Mouse (Mus musculus) G1E (cell line): ENCODE results near the gene Gpr149. TPM values are rescaled to one million over a fixed set of nuclear protein-coding genes. Genes with fewer than 3 reads are reported as not detected.

Experiments
- ATAC-seq: 2 replicates; pipeline ENCODE4 v1.8.0; 2016; ENCODE audit warnings: mild to moderate bottlenecking; ENCODE audit not compliant: insufficient number of reproducible peaks, poor library complexity, low FRiP score, severe bottlenecking; ENCODE audit errors: extremely low read depth
- DNase-seq: peaks from one replicate; pipeline ENCODE4 v3.0.0; 2012; ENCODE audit warnings: low spot score
- H3K27me3 ChIP-seq: 2 replicates; pipeline ENCODE4 v1.6.1; 2012; ENCODE audit warnings: mild to moderate bottlenecking, low read length, inconsistent platforms; ENCODE audit not compliant: insufficient read depth
- H3K36me3 ChIP-seq: replicated peaks from 2 replicates; pipeline ENCODE3; 2012; ENCODE audit warnings: mild to moderate bottlenecking, inconsistent platforms
- H3K4me1 ChIP-seq: 2 replicates; pipeline ENCODE4 v1.6.1; 2012; ENCODE audit warnings: low read depth, low read length, inconsistent platforms, mixed read lengths; ENCODE audit not compliant: insufficient read depth
- H3K4me3 ChIP-seq: 2 replicates; pipeline ENCODE4 v1.5.1; 2012; ENCODE audit warnings: low read depth, mild to moderate bottlenecking, inconsistent platforms, low read length, moderate library complexity, mixed read lengths
- H3K9me3 ChIP-seq: replicated peaks from 2 replicates; pipeline ENCODE4 v1.6.1; 2012; ENCODE audit warnings: inconsistent platforms
- CTCF ChIP-seq: IDR thresholded peaks from 2 replicates; pipeline ENCODE4 v1.5.1; 2012; ENCODE audit warnings: low read depth, low read length, inconsistent platforms, mixed read lengths
- GATA1 ChIP-seq: IDR thresholded peaks from 2 replicates; pipeline ENCODE4 v1.6.1; 2012; ENCODE audit warnings: borderline replicate concordance, low read length, inconsistent platforms, mixed read lengths
- GATA2 ChIP-seq: IDR thresholded peaks from 2 replicates; pipeline ENCODE4 v1.6.1; 2012; ENCODE audit warnings: low read depth, low read length, inconsistent platforms, borderline replicate concordance
- POLR2AphosphoS5 ChIP-seq: IDR thresholded peaks from 2 replicates; pipeline ENCODE4 v1.6.1; 2012; ENCODE audit warnings: low read depth, low read length, inconsistent platforms; ENCODE audit not compliant: insufficient replicate concordance
- TAL1 ChIP-seq: conservative IDR thresholded peaks from 2 replicates; pipeline ENCODE4 v1.6.1; 2012; ENCODE audit warnings: low read depth, low read length, inconsistent platforms, mixed read lengths
- polyA plus RNA-seq: library from polyadenylated mRNA; stranded (reverse); fragments of >175 nt; gene quantifications from 2 replicates; pipeline ENCODE4 v1.2.3, GENCODE M21; 2012
- total RNA-seq, 2 experiments: library from RNA; stranded (forward) in 1 of 2; stranded (reverse) in 1 of 2; fragments of 200-1000 nt in 1 of 2; fragments of >200 nt in 1 of 2; fragmentation: Nextera tagmentation in 1 of 2; gene quantifications; 2 replicates each; pipeline ENCODE4 v1.2.3; 2014 to 2017

Gene Gpr149
- total and polyA plus RNA-seq, 3 experiments, result 0.05 TPM; not detected in 2

GRCm38 (mm10) chr3:62505166-62505900 is 99.6 kb downstream of the Gpr149 start:
- peaks cover 15% of the 10 kb centered on the region for H3K4me1 ChIP-seq
- no peak for DNase-seq
- H3K9me3 ChIP-seq, result no peaks in the 10 kb centered on the region
- TF ChIP-seq GATA1 (no peak), CTCF (no peak), GATA2 (no peak), TAL1 (no peak), POLR2AphosphoS5 (no peak)
- peak overlapping the region; percentile 97 for H3K4me3 ChIP-seq
- H3K36me3 ChIP-seq, result peaks cover 15% of the 10 kb centered on the region
- H3K27me3 ChIP-seq, result no peaks in the 10 kb centered on the region
- no peak for ATAC-seq

DNA sequence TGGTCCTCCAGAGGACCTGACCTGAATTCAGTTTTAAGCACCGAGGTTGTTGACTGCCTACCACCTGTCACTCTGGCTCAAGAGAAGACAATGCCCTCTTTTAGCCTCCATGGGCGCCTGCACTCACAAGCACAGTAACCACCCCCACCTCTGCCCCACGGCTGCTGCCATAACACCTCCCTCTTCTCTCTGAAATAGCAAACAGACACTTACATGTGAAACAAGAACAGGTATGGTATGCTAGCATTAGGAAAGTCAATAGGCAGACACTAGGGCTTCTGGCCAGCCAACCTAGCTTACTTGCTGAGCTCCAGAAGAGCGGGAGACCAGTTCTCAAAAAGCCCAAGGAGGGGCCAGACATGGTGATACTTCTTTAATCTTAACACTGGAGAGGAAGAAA is 105.6 kb downstream of the Gpr149 start:
- Histone ChIP-seq H3K36me3 (peaks cover 56% of the 10 kb centered on the region), H3K4me3 (no peak overlapping the region), H3K9me3 (no peaks in the 10 kb centered on the region), H3K4me1 (no peaks in the 10 kb centered on the region), H3K27me3 (no peaks in the 10 kb centered on the region)
- TF ChIP-seq CTCF (no peak), GATA2 (no peak), GATA1 (no peak), TAL1 (no peak), POLR2AphosphoS5 (no peak)
- no peak for DNase-seq
- no peak for ATAC-seq

GRCm38 (mm10) chr3:62492568-62492967 is 112.4 kb downstream of the Gpr149 start:
- Histone ChIP-seq H3K4me3 (no peak overlapping the region), H3K9me3 (no peaks in the 10 kb centered on the region), H3K4me1 (no peaks in the 10 kb centered on the region), H3K27me3 (no peaks in the 10 kb centered on the region), H3K36me3 (peaks cover 74% of the 10 kb centered on the region)
- DNase-seq, result no peak
- no peak for TF ChIP-seq TAL1
- TF ChIP-seq GATA2, result no peak
- no peak for TF ChIP-seq CTCF
- TF ChIP-seq GATA1, result no peak
- TF ChIP-seq POLR2AphosphoS5, result no peak
- ATAC-seq, result no peak

- peaks cover 60% of the 10 kb centered on the region for H3K36me3 ChIP-seq
- no peak for ATAC-seq
Measured at GRCm38 (mm10) chr3:62484340-62484739, 120.6 kb downstream of the Gpr149 start.

More at GRCm38 (mm10) chr3:62484340-62484739, 120.6 kb downstream of the Gpr149 start:
- no peak overlapping the region for H3K4me3 ChIP-seq
- H3K4me1 ChIP-seq, result peaks cover 3% of the 10 kb centered on the region; the same call in 1 of the 2 replicates
- H3K27me3 ChIP-seq, result no peaks in the 10 kb centered on the region
- DNase-seq, result no peak
- no peaks in the 10 kb centered on the region for H3K9me3 ChIP-seq
- TF ChIP-seq CTCF (no peak), POLR2AphosphoS5 (no peak), GATA1 (no peak), TAL1 (no peak), GATA2 (no peak)

Other genes with a start within 250 kb of the Gpr149 start
- gene Dhx36, start 98.1 kb downstream of the Gpr149 start, total RNA-seq (2014; fragmentation: Nextera tagmentation), result 80.9 and 85.1 TPM in 2 replicates
- 85.0 and 86.1 TPM in 2 replicates for gene Dhx36, start 98.1 kb downstream of the Gpr149 start, total RNA-seq (2017)
- 8.7 and 12.4 TPM in 2 replicates for gene Dhx36, start 98.1 kb downstream of the Gpr149 start, polyA plus RNA-seq